Mouse (Mus musculus): ENCODE results near the gene Agpat2.

The Agpat2 gene

GRCm38 (mm10) chr2:26571826-26572225 is 32.4 kb downstream of the Agpat2 start:
- DNase-seq = no peak

- DNase-seq = no peak
Measured at GRCm38 (mm10) chr2:26571400-26571799, 32.8 kb downstream of the Agpat2 start.

GRCm38 (mm10) chr2:26570034-26570433 is 34.2 kb downstream of the Agpat2 start:
- DNase-seq = peak; percentile 29

- no peak for DNase-seq
Measured at GRCm38 (mm10) chr2:26566221-26566620, 38.0 kb downstream of the Agpat2 start.

GRCm38 (mm10) chr2:26561351-26562016 is 42.7 kb downstream of the Agpat2 start:
- peak; percentile 33 for DNase-seq

- no peak for DNase-seq
Measured at GRCm38 (mm10) chr2:26560506-26560905, 43.7 kb downstream of the Agpat2 start.

GRCm38 (mm10) chr2:26556535-26556993 is 47.7 kb downstream of the Agpat2 start:
- DNase-seq = no peak

GRCm38 (mm10) chr2:26555076-26555475 is 49.1 kb downstream of the Agpat2 start:
- DNase-seq = peak; percentile 79

GRCm38 (mm10) chr2:26553904-26554303 is 50.3 kb downstream of the Agpat2 start:
- no peak for DNase-seq

GRCm38 (mm10) chr2:26552066-26552465 is 52.2 kb downstream of the Agpat2 start:
- DNase-seq = no peak

GRCm38 (mm10) chr2:26551446-26551845 is 52.8 kb downstream of the Agpat2 start:
- DNase-seq = no peak

GRCm38 (mm10) chr2:26550777-26551176 is 53.4 kb downstream of the Agpat2 start:
- no peak for DNase-seq

GRCm38 (mm10) chr2:26550205-26550604 is 54.0 kb downstream of the Agpat2 start:
- DNase-seq = no peak

- no peak for DNase-seq
Measured at GRCm38 (mm10) chr2:26549801-26550200, 54.4 kb downstream of the Agpat2 start.

- peak; percentile 26 for DNase-seq
Measured at GRCm38 (mm10) chr2:26547481-26547880, 56.7 kb downstream of the Agpat2 start.

GRCm38 (mm10) chr2:26544265-26544664 is 60.0 kb downstream of the Agpat2 start:
- no peak for DNase-seq

- no peak for DNase-seq
Measured at GRCm38 (mm10) chr2:26543768-26544167, 60.4 kb downstream of the Agpat2 start.

- DNase-seq = no peak
Measured at GRCm38 (mm10) chr2:26543155-26543554, 61.1 kb downstream of the Agpat2 start.
